Mouse (Mus musculus): Measurements from ENCODE around the gene Shbg. TPM values are rescaled to one million over a fixed set of nuclear protein-coding genes. Genes with fewer than 3 reads are reported as not detected.

Gene Shbg
- polyA plus RNA-seq (2014; fragmentation: Nextera tagmentation; extraction: Ambion mirVana) = not detected in 2 replicates

DNA sequence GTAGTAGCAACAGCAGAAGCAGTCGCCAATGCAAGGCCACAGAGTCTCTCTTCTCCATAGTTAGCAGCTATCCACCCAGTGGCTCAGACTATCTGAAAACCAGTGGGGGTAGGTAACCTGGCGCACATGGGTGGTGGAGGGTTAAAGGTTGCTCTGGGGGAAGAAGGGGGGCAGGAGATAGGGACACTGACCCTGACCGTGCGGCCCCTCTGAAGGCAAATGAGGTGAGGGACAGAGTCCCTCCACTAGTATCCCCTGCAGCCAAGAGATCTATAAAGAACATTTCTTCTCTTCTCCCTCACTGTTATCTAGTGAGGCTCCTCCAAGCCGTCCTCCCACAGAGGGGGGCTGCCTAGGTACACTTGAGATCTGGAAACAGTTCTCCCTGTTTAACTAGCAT, at the start of gene Shbg:
Shbg (minus strand) TSS at position 101 of the 400 bp plus-strand sequence.
- ATAC-seq (replicated peaks; ENCODE audit: low FRiP score, low TSS enrichment, low read depth) = no peak
- H3K4me1 ChIP-seq (replicated peaks; ENCODE audit: control insufficient read depth, insufficient read depth, low read length) = peaks cover 12% of the 10 kb centered on the region
- no peaks in the 10 kb centered on the region for H3K36me3 ChIP-seq (ENCODE audit: control insufficient read depth, insufficient read depth, low read length)
- no peak within 1 kb of the TSS for H3K4me3 ChIP-seq (ENCODE audit: low read depth, low read length)
- H3K27me3 ChIP-seq (replicated peaks; ENCODE audit: control insufficient read depth, insufficient read depth, low read length) = no peaks in the 10 kb centered on the region
- no peaks in the 10 kb centered on the region for H3K9me3 ChIP-seq (ENCODE audit: control insufficient read depth, low read length)
- no peak for DNase-seq (ENCODE audit: low spot score)
- H3K9ac ChIP-seq (ENCODE audit: low read length) = no peak within 1 kb of the TSS
- H3K27ac ChIP-seq (ENCODE audit: low read depth) = no peak within 1 kb of the TSS
- H3K4me2 ChIP-seq (ENCODE audit: low read length) = no peak within 1 kb of the TSS
- WGBS = 62% methylated on average over 5 of the region's 5 CpGs

DNA sequence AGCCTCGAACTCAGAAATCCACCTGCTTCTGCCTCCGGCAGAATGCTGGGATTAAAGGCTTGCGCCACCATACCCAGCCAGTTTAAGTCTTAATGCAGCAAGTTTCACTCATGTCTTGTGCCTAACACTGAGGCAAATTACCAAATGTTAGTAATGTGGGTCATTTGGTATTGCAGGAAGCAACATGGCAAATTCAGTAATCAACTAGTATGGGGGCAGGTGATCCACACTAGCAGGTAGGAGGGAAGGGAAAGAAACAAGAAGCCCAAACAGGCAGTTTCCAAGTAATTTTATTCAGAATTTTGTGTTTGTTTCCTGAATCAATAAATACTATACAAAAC, 48.9 kb upstream of the Shbg start:
- ATAC-seq (replicated peaks; ENCODE audit: low FRiP score, low TSS enrichment, low read depth) (no peak), DNase-seq (ENCODE audit: low spot score) (no peak)
- H3K4me3 ChIP-seq (ENCODE audit: low read depth, low read length) = no peak overlapping the region
- H3K4me1 ChIP-seq (replicated peaks; ENCODE audit: control insufficient read depth, insufficient read depth, low read length) = peaks cover 11% of the 10 kb centered on the region
- H3K27me3 ChIP-seq (replicated peaks; ENCODE audit: control insufficient read depth, insufficient read depth, low read length) = no peaks in the 10 kb centered on the region
- H3K9me3 ChIP-seq (ENCODE audit: control insufficient read depth, low read length) = no peaks in the 10 kb centered on the region
- H3K36me3 ChIP-seq (ENCODE audit: control insufficient read depth, insufficient read depth, low read length) = peaks cover 73% of the 10 kb centered on the region
- H3K9ac ChIP-seq (ENCODE audit: low read length) = no peak overlapping the region
- no peak overlapping the region for H3K27ac ChIP-seq (ENCODE audit: low read depth)
- 86% methylated on average over 3 of the region's 3 CpGs for WGBS
- no peak overlapping the region for H3K4me2 ChIP-seq (ENCODE audit: low read length)

DNA sequence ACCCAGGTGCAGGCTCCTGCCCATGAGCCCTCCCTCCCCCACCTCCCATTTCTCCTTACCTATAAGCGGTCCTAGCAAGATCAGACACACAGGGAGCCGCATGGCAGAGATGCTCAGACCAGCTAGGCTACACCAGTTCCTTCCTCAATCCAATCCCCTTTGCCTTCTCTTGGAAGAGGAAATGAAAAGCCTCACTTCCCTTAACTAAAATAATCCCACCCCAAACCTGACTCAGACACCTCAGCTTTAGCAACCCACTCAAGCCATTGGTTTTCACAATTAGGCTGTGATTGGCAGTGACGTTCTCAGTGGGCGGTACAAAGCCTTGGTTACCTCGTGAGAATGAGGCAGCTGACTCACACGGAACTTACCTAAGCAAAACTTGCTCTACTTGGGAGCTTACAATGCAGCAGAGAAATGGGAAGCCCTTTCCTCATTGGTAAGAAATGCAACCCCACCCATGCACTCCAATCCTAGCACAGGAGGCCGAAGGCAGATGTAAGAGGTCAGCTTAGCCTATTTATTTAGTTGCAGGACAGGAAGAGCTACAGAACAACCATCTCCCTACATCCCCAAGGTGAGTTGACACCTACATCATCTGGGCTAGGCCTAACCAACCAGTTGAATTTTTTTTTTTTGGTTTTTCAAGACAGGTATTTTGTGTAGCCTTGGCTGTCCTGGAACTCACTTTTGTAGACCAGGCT, 48.4 kb upstream of the Shbg start, which contains the start of gene Cd68:
Cd68 (minus strand) TSS at position 193 of the 704 bp plus-strand sequence.
- no peaks in the 10 kb centered on the region for H3K9me3 ChIP-seq (ENCODE audit: control insufficient read depth, low read length)
- no peak for ATAC-seq (replicated peaks; ENCODE audit: low FRiP score, low TSS enrichment, low read depth)
- peaks cover 73% of the 10 kb centered on the region for H3K36me3 ChIP-seq (ENCODE audit: control insufficient read depth, insufficient read depth, low read length)
- H3K4me2 ChIP-seq (ENCODE audit: low read length) = no peak within 1 kb of the TSS
- H3K4me1 ChIP-seq (replicated peaks; ENCODE audit: control insufficient read depth, insufficient read depth, low read length) = peaks cover 15% of the 10 kb centered on the region
- DNase-seq (ENCODE audit: low spot score) = no peak
- H3K27me3 ChIP-seq (replicated peaks; ENCODE audit: control insufficient read depth, insufficient read depth, low read length) = no peaks in the 10 kb centered on the region
- peak within 1 kb of the TSS; percentile 38 for H3K27ac ChIP-seq (ENCODE audit: low read depth)
- no peak within 1 kb of the TSS for H3K4me3 ChIP-seq (ENCODE audit: low read depth, low read length)
- H3K9ac ChIP-seq (ENCODE audit: low read length) = no peak within 1 kb of the TSS
- 32% methylated on average over 7 of the region's 7 CpGs for WGBS

DNA sequence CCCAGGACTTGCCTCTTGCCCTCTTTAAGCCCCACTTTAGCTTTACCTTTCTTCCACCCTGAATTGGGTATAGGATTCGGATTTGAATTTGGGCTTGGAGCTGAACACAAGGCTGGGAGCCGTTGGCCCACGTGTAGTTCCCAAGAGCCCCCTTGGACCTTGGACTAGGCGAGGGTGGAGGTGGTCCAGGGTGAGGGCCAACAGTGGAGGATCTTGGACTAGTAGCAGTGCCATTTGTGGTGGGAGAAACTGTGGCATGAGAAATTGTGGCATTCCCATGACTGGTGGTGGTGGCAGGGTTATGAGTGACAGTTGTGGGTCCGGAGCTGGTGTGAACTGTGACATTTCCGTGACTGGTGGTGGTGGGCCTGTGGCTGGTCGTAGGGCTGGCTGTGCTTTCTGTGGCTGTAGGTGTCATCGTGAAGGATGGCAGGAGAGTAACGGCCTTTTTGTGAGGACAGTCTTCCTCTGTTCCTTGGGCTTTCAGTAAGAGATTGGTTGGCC, 47.8 kb upstream of the Shbg start:
- Histone ChIP-seq H3K27me3 (replicated peaks; ENCODE audit: control insufficient read depth, insufficient read depth, low read length) (no peaks in the 10 kb centered on the region), H3K27ac (ENCODE audit: low read depth) (peak overlapping the region; percentile 38), H3K9ac (ENCODE audit: low read length) (no peak overlapping the region), H3K4me3 (ENCODE audit: low read depth, low read length) (no peak overlapping the region), H3K4me1 (replicated peaks; ENCODE audit: control insufficient read depth, insufficient read depth, low read length) (peaks cover 15% of the 10 kb centered on the region), H3K9me3 (ENCODE audit: control insufficient read depth, low read length) (no peaks in the 10 kb centered on the region), H3K36me3 (ENCODE audit: control insufficient read depth, insufficient read depth, low read length) (peaks cover 69% of the 10 kb centered on the region), H3K4me2 (ENCODE audit: low read length) (no peak overlapping the region)
- WGBS = 78% methylated on average over 9 of the region's 9 CpGs
- ATAC-seq (replicated peaks; ENCODE audit: low FRiP score, low TSS enrichment, low read depth) (no peak), DNase-seq (ENCODE audit: low spot score) (no peak)

DNA sequence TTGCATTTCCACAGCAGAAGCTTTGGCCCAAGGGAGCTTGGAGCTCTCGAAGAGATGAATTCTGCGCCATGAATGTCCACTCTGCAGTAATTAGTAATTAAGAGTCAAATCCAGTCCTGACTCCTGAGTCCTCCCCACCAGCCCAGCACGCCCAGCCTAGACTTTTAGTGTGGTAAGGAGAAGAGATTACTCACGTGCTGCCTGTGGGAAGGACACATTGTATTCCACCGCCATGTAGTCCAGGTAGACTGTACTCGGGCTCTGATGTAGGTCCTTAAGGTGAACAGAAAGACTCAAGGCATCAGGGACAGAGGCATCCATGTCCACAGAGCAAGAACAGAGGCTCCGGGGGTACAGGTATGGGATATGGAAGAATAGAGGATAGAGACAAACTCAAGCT, 47.1 kb upstream of the Shbg start:
- H3K9ac ChIP-seq (ENCODE audit: low read length) = no peak overlapping the region
- H3K36me3 ChIP-seq (ENCODE audit: control insufficient read depth, insufficient read depth, low read length) = peaks cover 67% of the 10 kb centered on the region
- ATAC-seq (replicated peaks; ENCODE audit: low FRiP score, low TSS enrichment, low read depth) = no peak
- H3K4me1 ChIP-seq (replicated peaks; ENCODE audit: control insufficient read depth, insufficient read depth, low read length) = peaks cover 13% of the 10 kb centered on the region
- no peak overlapping the region for H3K4me3 ChIP-seq (ENCODE audit: low read depth, low read length)
- no peak overlapping the region for H3K4me2 ChIP-seq (ENCODE audit: low read length)
- H3K27me3 ChIP-seq (replicated peaks; ENCODE audit: control insufficient read depth, insufficient read depth, low read length) = no peaks in the 10 kb centered on the region
- no peaks in the 10 kb centered on the region for H3K9me3 ChIP-seq (ENCODE audit: control insufficient read depth, low read length)
- WGBS = 94% methylated on average over 7 of the region's 7 CpGs
- no peak for DNase-seq (ENCODE audit: low spot score)
- no peak overlapping the region for H3K27ac ChIP-seq (ENCODE audit: low read depth)

DNA sequence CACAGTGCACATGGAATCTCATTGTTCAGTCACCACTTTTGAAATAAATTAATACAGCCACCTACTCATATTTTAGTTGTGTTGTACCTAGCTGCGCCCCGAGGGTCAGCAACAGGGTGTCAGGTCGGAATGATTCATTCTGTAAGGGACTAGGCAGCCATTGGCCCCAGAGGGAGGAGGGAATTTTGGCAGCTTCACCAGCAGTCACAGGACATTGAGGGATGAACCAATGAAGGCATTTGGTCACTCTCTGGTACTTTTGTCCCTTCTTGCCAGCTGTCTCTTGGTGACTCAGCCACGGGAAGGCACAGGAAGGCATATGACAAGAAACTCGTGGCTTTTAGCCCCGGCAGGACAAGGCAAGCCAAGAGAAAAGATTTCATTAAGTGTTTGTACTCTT, 46.1 kb upstream of the Shbg start:
- ATAC-seq (replicated peaks; ENCODE audit: low FRiP score, low TSS enrichment, low read depth) (no peak), DNase-seq (ENCODE audit: low spot score) (no peak)
- WGBS = 84% methylated on average over 6 of the region's 6 CpGs
- peaks cover 12% of the 10 kb centered on the region for H3K4me1 ChIP-seq (replicated peaks; ENCODE audit: control insufficient read depth, insufficient read depth, low read length)
- H3K4me3 ChIP-seq (ENCODE audit: low read depth, low read length) = no peak overlapping the region
- H3K9ac ChIP-seq (ENCODE audit: low read length) = no peak overlapping the region
- no peaks in the 10 kb centered on the region for H3K9me3 ChIP-seq (ENCODE audit: control insufficient read depth, low read length)
- H3K4me2 ChIP-seq (ENCODE audit: low read length) = no peak overlapping the region
- peaks cover 67% of the 10 kb centered on the region for H3K36me3 ChIP-seq (ENCODE audit: control insufficient read depth, insufficient read depth, low read length)
- no peak overlapping the region; the same call in 1 of the 2 replicates for H3K27ac ChIP-seq (ENCODE audit: low read depth)
- H3K27me3 ChIP-seq (replicated peaks; ENCODE audit: control insufficient read depth, insufficient read depth, low read length) = no peaks in the 10 kb centered on the region

DNA sequence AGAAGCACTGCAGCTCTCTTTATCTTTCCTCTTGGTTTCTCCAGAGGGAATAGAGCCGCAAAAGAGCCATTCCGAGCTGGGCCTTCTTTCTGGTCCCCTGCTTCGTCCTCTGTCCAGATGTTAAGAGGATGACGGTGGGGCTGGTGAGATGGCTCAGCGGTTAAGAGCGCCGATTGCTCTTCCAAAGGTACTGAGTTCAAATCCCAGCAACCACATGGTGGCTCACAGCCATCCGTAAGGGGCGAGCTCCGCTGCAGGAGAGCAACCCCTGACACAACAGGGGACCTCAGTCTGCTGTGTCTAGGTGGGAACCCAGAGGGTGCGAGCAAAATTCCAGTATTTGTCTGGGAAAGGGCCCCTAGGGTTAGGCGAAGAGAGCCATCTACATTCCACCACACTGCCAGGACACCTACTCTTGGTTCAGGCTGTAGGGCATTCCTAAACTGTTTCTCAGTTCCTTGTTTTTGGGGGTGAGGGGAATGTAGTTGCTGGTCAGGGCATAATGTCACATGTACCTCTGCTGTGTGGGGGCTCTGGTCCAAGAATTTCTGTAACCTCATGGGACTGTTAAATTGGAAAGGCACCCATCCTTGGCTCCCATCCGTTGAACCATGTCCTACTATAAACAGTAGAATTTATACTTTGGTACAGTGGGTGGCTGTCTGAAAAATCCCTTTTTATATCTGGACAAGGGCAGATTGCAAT, 45.4 kb upstream of the Shbg start:
- ATAC-seq (replicated peaks; ENCODE audit: low FRiP score, low TSS enrichment, low read depth) = peak; percentile 1; the same call in 1 of the 2 replicates
- peaks cover 67% of the 10 kb centered on the region for H3K36me3 ChIP-seq (ENCODE audit: control insufficient read depth, insufficient read depth, low read length)
- 68% methylated on average over 13 of the region's 13 CpGs for WGBS

DNA sequence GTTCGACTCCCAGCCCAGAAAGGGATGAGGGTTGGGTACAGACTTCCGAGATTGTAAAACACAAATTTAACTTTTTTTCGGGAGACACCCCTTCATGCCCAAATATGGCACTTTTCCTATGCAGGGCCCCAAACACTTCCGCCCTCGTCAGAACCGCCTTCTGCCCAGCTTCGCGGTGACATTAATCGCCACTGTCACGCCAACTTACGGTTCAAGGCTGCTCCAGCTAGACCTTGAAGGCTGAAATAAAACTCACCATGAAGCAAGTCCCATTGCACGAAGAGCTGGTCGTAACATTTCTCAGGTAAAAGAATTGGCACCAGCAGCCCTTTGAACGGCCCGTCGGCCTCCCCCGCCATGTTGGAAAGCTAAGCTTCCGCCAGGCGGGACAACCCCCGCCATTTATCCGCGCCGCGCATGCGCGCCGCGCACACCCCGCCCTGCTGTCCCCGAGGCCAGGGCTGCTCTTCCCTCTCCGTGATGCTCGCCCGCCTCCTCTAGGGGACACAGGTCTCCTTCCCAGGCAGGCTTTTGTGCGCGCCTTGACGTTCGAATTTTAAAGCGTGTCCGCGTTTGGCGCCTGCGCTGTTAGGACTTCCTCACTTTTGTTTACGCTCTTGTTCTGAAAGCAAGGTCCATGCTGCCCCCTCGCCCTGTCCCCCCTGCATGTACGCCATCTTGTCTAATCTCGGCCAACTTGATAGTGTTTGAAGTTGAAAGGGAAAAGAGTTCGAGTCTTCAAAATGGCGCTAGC, 44.7 kb upstream of the Shbg start, which contains the start of gene Mpdu1:
Mpdu1 (minus strand) TSS at position 430 of the 754 bp plus-strand sequence.
- no peaks in the 10 kb centered on the region for H3K27me3 ChIP-seq (replicated peaks; ENCODE audit: control insufficient read depth, insufficient read depth, low read length)
- peak within 1 kb of the TSS; percentile 65 for H3K4me3 ChIP-seq (ENCODE audit: low read depth, low read length)
- H3K9ac ChIP-seq (ENCODE audit: low read length) = peak within 1 kb of the TSS; percentile 54
- peaks cover 67% of the 10 kb centered on the region for H3K36me3 ChIP-seq (ENCODE audit: control insufficient read depth, insufficient read depth, low read length)
- under 1% methylated on average over 48 of the region's 48 CpGs for WGBS
- peak within 1 kb of the TSS; percentile 97 for H3K27ac ChIP-seq (ENCODE audit: low read depth)
- DNase-seq (ENCODE audit: low spot score) (peak; percentile 98), ATAC-seq (replicated peaks; ENCODE audit: low FRiP score, low TSS enrichment, low read depth) (peak; percentile 90)
- H3K9me3 ChIP-seq (ENCODE audit: control insufficient read depth, low read length) = no peaks in the 10 kb centered on the region
- H3K4me1 ChIP-seq (replicated peaks; ENCODE audit: control insufficient read depth, insufficient read depth, low read length) = peaks cover 12% of the 10 kb centered on the region
- peak within 1 kb of the TSS; percentile 59 for H3K4me2 ChIP-seq (ENCODE audit: low read length)

More for the DNA sequence above, 45.4 kb upstream of the Shbg start:
- Histone ChIP-seq H3K27me3 (replicated peaks; ENCODE audit: control insufficient read depth, insufficient read depth, low read length) (no peaks in the 10 kb centered on the region), H3K27ac (ENCODE audit: low read depth) (peak overlapping the region; percentile 97), H3K4me3 (ENCODE audit: low read depth, low read length) (peak overlapping the region; percentile 65), H3K9me3 (ENCODE audit: control insufficient read depth, low read length) (no peaks in the 10 kb centered on the region), H3K4me2 (ENCODE audit: low read length) (peak overlapping the region; percentile 59), H3K4me1 (replicated peaks; ENCODE audit: control insufficient read depth, insufficient read depth, low read length) (peaks cover 12% of the 10 kb centered on the region), H3K9ac (ENCODE audit: low read length) (peak overlapping the region; percentile 54)
- DNase-seq (ENCODE audit: low spot score) = no peak

All from intestine, embryonic 14.5 days (tissue).